Mouse (Mus musculus) left cerebral cortex, adult 8-10 months (tissue): ENCODE measurements around the gene Tsc22d1. TPM values are rescaled to one million over a fixed set of nuclear protein-coding genes. Genes with fewer than 3 reads are reported as not detected.
A peak's percentile ranks its signal among the peaks of the same experiment; 100 is the strongest.

Experiments
- DNase-seq, 2 experiments: peaks; one replicate each; pipeline ENCODE4 v3.0.0; 2022; ENCODE audit warnings: low spot score in 2 of 2
- total RNA-seq, 4 experiments: library from RNA; stranded (reverse); gene quantifications; 2 replicates each; pipeline ENCODE4 v1.2.4; 2022

The Tsc22d1 gene
- 100 to 1,000 TPM; 509 to 621 (median 540) TPM for total RNA-seq

DNA sequence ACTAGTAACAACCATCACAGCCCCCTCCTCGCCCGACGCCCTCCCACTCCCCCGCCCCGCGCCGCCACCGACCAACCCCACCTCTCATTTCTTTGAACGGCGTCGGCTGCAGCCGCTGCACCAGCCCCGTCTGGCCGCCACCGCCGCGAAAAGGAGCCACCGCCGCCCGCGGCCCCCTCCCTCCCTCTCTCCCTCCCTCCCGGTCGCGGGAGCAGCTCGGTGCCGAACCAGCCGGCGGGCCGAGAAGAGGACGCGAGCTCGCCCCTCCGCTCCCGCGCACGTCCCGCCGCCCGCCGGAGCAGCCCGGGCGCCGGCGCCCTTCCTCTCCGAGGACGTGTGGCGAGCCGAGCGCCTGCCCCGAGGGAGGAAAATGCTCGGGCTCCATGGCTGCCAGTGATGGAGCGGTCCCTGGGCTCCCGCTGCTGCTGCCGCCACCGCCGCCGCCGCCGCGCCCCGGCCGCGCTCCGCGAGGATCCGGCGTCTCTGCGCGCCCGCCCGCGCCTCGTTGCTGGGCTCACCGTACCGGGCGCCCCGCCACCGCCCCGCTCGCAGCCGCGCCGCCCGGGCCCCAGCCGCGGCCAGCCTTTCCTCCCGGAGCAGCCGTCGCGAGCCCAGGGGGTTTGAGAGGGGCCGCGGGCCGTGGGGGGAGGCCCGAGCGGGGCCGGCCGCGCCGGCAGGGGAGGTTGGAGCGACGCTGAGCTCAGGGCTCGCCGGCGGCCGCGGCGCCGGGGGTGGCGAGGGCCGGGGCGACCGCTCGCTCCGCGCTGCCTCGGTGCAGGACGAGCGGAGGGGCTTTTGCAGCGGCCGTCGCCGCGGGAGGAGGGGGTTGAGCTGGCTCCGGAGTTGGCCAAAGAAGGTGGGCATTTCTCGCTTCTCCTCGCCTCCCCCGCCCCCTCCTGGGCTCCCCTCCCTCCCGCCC is at the start of gene Tsc22d1:
Gene Tsc22d1 (plus strand): TSS at position 100 of the 919 bp plus-strand sequence.
- DNase-seq = peak in 1 of 2 experiments; percentile 44

DNA sequence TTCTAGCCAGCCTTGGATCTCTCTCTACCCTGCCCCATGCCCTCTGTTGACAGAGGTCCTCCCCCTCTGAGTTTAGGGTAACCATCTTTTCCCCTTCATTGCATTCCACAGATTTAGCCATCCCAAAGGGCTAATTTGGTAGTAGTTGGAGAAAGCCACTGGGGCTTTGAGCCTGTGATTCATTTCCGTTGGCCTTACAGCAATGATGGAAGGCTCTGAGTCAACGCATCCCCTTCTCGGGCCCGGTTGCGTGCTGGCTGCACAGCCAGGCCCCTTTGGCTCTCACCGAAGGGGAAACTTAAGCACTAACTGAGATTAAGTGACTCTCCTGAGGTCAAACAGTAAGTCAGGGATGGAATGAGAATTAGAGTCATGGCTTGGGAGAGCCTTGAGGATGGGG is 41.1 kb upstream of the Tsc22d1 start:
- no peak for DNase-seq

DNA sequence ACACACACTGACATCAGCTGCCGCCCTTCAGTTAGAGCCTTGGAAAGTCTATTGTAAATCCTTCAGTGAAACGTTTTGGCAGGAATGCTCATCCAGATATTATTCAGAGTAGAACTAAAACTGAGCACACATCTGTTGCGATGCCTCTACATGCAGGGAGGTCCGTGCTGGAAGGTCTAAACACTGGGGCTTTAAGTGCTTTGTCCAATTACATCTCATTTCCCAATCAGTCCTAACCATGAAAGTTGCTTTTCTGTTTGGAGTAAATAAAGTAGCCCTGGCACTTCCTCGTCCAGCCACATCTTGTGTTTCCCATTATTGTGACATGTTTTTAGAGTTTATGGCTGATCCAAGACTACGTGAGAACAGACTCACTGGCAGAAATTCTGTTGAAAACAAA is 40.2 kb upstream of the Tsc22d1 start:
- no peak for DNase-seq

DNA sequence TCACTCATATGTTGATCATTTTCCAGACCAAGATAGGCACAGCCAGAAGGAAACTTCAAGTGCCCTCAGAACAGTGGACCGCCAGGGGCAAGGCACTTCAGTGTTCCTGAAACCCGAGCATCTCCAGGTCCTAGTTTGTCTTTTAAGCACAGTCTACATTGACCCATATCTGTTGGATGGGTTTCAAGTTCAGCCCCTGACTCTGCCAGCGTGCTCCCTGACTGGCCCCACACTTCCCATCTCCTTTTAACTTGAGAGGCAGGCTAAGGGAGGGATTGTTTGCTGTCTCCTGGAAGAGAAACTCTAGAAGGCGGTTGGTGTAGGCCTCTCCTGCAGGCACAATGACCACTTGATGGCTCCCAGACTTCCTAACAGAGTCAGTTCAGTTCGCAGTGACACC is 38.2 kb upstream of the Tsc22d1 start:
- DNase-seq = no peak

DNA sequence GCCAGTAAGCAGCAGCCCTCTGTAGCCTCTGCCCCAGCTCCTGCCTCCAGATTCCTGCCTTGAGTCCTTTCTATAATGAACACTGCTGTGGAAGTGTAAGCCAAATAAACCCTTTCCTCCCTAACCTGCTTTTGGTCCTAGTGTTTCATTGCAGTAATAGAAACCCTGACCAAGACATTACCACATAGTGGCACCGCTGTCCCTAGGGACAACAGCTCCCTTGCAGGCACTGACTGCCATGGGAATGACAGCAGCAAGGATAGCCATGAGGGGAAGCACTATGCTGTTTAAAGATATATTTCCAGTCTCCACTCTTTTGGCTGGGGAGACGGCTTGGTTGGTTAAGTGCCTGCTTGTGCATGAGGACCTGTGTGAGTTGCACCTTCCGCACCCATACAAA is 35.4 kb upstream of the Tsc22d1 start:
- no peak for DNase-seq

DNA sequence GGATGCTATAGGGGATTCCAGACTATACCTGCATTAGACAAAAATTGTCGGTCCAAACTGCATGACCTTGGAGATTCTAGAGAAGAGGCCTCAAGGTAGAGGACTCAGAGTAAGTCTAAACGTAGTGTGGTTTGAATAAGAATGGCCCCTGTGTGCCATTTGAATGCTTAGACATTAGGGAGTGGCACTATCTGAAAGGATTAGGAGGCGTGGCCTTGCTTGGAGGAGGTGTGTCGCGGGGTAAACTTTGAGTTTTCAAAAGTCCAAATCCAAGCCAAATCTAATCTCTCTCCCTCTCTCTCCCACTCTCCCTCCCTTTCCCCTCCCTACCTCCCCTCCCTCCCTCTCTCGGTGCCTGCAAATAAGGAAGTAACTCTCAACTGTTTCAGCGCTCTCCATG is 26.7 kb upstream of the Tsc22d1 start:
- no peak for DNase-seq

DNA sequence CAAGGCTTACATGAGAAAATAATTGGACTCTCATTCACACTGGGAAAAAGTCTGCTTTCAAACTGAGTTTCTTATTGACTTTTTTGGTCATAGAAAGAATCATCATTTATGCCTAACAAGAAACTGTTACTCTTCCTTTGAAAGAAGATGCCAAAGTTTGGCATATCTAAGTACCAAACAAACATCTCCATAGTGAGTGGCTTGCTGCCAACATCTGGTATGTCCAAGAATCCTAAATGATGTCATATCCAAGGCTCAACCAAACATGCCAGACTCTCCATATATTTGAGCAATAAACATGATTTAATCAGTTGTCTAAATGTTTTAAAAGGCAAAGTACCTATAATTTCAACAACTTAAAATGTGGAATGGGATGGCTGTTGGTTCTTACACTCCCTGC is 16.5 kb upstream of the Tsc22d1 start:
- DNase-seq = no peak

DNA sequence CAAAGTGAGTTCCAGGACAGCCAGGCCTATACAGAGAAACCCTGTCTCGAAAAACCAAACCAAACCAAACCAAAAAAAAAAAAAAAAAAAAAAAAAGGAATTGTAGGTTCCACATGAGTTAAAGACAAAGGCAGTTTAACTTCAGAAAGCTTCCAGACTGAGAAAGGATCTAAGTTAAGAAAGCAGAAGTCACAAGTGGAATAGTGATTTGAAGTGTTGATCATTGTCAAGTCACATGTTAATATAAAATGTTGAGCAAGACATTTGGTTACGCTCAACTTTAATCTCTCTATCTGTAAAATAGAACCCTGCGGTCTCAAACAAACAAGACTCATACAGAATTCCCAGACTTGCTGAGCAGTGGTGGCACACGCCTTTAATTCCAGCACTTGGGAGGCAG is 12.2 kb upstream of the Tsc22d1 start:
- no peak for DNase-seq

DNA sequence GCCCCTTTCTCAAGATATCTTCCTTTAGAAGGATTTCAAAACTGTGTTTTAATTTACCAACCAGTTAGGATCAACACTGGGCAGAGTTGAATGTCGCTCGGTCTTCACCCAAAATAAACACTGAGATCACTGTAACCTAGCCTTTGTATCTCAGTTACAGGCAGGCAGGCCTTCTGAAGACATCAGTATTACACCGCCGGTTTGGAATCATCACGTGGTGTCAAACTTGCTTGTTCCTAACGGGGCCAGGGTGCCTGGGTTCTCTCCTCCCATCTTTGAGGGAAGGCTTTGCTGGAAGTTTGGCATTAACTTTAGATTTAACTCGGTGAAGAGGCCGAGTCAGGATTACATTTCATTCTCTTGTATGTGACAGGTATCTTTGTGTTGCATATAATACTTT is 5.7 kb upstream of the Tsc22d1 start:
- DNase-seq = no peak

DNA sequence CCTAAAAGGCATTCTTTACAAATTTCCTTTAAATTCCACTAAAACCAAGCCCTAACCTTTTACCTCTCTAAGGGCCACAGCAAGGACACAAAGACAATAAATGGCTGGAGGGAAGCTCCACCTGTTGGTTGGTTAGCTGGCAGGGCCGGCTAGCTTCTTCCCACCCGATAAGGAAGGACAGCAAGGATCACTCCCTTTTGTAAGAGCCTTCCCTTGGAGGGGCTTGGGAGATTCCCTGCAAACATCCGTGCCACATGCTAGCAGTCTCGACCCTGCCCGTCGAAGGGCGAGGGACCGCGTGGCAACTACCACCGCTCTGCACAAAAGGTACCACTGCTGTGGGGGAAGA is 1.0 kb upstream of the Tsc22d1 start:
- no peak for DNase-seq

DNA sequence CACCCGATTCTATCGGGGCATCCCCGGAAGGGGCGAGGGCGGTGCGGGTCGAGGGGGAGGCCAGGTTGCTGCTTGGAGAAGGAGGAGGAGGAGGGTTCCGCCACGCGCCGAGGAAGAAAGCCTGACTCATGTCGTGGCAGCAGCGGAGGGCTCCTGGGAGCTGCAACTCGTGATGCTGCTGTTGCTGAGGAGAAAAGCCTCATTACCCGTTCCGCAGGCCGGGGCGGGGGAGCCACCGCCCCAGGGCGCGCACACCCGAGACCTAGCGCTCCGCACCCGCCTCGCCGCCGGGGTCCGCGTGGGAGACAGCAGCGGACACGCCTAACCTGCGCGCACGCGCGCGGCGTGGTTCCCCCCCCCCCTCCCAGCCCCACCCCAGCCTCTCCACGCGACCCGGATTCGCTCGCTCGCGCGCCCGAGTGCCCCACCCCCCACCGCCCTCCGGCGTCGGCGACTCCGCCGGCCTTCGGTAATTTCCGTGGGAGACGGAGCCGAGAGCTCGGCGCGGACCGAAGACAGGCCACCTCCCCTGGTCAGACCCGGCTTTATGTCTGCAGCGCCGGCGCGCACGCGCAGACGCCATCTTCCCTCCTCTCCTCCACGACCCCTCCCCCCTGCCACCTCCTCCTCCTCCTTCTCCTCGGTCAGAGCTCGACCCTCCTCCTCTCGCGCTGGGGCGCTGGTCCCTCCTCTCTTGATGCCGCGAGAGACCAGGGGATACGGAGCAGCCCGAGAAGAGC is 469 bp upstream of the Tsc22d1 start:
- peak; percentile 88 to 97 for DNase-seq

DNA sequence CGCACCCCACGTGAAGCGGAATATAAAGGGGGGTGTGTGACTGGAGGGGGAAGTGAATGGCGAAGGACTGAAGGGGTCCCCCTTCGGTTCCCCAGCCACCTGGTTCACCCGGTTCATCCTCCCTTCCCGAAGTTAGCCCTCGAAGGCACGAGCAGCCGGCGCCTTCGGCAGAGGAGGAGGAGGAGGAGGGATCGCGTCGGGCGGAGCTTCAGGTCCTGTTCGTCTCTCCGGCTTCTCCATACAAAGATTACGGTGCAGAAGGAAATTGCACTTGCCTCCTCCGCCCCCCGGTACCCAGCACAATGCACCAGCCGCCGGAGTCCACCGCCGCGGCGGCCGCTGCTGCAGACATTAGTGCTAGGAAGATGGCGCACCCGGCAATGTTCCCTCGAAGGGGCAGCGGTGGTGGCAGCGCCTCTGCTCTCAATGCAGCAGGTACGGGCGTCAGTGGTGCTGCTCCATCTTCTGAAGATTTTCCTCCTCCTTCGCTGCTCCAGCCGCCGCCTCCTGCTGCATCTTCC is 1.1 kb downstream of the Tsc22d1 start:
- peak; percentile 50 to 61 for DNase-seq

DNA sequence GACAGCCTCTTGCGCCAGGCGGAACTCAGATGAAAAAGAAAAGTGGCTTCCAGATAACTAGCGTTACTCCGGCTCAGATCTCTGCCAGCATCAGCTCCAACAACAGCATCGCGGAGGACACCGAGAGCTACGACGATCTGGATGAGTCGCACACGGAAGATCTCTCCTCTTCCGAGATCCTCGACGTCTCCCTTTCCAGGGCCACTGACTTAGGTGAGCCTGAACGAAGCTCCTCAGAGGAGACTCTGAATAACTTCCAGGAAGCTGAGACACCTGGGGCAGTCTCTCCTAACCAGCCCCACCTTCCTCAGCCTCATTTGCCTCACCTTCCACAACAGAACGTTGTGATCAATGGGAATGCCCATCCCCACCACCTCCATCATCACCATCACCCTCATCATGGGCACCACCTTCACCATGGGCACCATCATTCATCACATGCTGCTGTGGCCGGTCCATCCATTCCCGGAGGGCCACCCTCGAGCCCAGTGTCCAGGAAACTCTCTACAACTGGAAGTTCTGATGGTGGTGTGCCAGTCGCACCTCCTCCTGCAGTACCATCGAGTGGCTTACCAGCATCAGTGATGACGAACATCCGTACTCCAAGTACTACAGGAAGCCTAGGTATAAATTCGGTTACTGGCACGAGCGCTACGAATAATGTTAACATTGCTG is 1.7 kb downstream of the Tsc22d1 start:
- no peak for DNase-seq

DNA sequence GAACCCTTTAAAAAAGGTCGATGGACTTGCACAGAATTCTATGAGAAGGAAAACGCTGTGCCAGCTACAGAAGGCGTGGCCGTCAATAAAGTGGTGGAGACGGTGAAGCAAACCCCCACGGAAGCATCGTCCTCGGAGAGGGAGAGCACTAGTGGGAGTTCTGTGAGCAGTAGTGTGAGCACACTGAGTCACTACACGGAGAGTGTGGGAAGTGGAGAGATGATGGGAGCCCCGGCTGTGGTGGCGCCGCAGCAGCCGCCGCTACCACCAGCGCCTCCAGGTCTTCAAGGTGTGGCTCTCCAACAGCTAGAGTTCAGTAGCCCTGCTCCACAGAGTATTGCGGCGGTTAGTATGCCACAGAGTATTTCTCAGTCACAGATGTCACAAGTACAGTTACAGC is 2.6 kb downstream of the Tsc22d1 start:
- DNase-seq = peak in 1 of 2 experiments; percentile 40

DNA sequence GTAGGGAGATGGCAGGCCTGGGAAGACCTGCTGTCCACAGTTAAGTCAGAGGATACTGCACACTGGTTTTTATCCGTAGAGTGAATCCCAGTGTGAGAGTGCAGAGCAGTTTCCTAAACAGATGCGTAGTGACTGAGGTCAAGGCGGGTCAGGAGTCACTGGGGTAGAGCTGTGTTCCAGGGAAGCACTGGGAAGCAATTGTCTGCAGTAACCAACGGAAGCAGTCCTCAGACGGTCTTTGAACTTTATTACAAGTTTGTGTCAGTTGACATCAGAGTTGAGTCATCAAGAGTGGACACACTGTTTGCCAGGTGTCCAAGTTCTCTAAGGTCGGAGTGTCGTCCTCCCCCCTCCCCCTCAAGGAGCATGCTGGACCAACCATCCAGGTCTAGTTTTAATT is 6.0 kb downstream of the Tsc22d1 start:
- no peak for DNase-seq

DNA sequence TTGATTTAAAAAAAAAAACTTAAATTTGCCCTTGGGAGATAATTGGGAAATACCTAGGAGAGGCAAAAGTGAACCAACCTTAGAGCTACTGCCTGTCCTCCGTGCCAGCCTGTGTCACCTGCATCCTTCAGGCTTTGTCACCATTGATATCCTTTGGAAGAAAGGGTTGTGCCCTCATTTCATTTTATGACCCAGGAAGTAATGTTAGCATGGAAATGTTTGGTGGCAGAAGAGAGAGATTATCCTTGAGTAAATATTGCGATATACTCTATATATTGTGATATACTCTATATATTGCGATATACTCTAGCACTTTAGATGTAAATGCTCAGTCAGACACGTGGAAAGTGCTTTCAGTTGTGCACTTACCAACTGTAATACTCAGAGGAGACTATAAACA is 6.4 kb downstream of the Tsc22d1 start:
- no peak for DNase-seq

DNA sequence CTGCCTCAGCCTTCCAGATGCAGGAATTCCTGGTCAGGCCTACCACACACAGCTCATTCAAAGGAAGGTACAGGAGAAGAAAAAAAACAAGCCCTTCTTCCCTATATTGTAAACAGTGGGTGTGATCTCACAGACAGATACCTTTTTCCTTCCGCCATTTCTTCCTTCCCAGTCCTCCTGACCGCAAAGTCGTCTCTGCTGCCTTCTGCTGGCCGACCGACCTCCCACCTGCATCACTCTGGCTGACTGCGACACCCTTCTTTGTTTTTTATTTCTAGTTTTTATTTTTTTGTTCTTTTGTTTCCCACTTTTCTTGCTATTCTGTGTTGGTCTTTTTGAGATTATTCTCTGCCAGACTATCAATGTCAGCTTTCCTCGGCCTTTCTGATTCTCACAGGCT is 10.7 kb downstream of the Tsc22d1 start:
- DNase-seq = no peak

DNA sequence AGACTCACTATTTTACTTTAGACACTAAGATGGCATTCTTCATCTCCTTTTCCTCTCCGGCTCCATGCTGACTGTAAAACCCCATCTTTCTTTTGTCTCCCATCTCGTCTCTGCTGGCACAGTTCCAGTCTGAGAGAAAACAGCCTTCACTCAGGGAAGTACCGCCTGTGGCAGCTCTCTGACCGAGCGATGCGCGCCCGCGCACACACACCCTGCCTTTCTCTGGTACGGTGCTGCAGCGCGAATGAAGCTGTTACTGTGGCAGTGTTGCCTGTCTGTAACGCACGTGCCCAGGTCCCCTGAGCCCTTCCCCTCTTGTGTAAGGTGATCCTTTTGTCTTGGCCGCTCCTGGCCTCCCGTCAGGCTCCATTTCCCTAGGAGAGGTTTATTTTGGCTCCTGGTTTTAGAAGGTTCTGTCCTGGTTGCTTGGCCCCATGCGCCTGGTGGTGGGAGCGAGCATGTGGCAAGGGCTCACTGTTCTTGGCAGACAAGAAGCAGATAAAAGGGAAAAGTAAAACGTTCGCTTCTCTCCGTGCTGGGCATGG is 11.3 kb downstream of the Tsc22d1 start:
- no peak for DNase-seq

DNA sequence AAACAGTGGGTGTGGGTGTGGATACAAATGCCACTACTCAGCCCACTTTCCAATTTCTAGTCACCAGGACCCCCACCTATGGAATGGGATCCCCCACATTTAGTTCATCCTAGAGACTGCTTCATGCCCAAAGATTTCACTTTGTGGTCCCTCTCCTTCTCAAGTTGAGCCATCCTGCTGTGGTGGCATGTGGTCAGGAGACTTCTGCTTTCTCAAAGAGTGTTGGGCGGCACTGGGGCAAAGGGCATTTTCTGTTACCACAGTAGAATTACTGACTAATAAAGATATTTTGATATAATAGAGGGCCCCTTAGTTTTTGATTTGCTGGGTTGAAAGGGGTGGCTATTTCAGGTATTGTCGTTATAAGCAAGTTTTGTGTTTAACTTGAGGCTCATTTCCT is 14.1 kb downstream of the Tsc22d1 start:
- DNase-seq = no peak

DNA sequence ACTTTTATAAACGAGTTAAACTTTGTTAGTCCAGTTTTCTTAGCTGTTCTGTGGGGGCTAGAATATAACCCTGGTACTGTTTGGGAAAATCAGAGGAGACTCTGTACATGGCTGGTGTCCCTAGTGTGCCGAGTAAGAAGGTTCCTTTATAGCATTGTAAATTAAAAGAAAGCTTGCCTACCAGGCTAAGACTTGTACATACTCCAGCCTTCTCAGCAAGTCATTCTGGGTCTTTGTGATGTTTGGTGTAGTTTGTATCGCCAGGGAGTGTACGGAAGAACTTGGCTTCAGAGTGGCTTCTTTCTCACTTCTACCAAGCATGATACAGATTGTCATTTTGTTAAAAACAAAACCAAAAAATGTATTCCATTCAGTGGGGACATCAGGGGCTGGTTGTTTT is 17.2 kb downstream of the Tsc22d1 start:
- no peak for DNase-seq

DNA sequence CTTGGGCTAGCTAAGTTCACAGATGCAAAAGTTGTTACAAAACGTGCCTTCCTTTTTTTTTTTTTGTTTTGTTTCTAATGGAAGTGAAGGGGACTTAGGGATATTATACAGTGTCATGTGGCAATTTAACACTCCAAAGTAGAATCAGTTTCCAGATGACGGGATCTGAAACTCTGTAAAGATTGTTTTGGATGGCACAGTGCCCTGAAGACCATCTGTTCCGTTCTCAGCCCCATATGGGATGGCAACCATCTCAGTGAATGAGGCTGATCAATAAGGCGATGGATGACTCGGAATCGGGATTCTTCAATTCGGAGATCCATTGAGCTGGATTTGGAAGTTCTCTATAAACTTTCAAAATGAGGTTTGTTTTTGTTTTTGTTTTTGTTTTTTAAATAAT is 17.6 kb downstream of the Tsc22d1 start:
- DNase-seq = no peak

DNA sequence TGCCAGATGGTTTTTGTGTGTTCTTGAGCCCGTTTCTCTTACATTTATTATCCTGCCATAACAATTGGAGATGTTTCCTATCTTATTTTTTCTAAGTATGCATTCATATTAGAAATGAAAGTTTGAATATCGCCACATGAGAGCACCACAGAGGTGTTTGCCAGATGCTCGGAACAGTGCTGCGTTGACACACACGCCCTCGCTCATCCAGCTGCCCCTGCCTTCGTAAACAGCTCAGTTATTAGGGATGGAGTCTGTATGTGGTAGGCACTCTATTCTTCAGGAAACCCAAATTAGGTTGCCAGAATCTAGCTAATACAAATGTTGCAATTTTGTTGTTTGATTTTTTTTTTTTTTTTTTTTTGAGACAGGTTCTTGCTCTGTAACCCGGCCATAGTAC is 18.1 kb downstream of the Tsc22d1 start:
- no peak for DNase-seq
